Comparison of ENCODE assay signal across 7 mouse cellular contexts in the genomic region with DNA sequence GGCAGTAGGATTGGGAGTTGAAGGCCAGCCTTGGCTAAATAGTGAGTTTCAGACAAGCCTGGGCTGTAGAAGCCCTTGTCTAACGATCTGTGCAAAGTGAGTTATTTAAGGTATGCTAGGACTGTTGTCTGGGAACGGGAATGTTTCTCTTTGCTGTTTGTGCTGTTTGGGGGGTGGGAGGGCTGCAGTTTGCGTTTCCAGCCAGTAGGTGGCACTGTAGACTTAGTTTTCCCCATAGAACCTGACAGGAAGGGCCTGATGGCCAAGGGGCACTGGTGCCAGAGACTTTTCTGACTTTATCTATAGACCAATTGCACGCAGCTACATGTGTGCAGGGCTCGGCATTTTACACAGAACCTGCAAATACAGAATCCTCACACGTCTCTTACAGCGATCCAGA. TPM values are rescaled to one million over a fixed set of nuclear protein-coding genes. Genes with fewer than 3 reads are reported as not detected.
DNase-seq lines count a peak whose midpoint lies in the region; ATAC-seq and TF ChIP-seq lines count a peak whose summit lies in the region.

No protein-coding gene starts in this region.

- 0 out of 2 replicates have a peak, but pooled peaks cover 3% of the 10 kb centered on the region for H3K27me3 ChIP-seq in liver, embryonic 12.5 days (replicated peaks)

- no peaks in the 10 kb centered on the region for H3K4me1 ChIP-seq in bone marrow, adult 2 months (ENCODE audit: control insufficient read depth, insufficient read depth, low read length)
- H3K4me1 ChIP-seq in liver, embryonic 12.5 days = peaks cover 10% of the 10 kb centered on the region

- no peaks in the 10 kb centered on the region for H3K9me3 ChIP-seq in liver, embryonic 12.5 days (replicated peaks)

- 27% methylated on average over 7 of the region's 7 CpGs for WGBS in bone marrow, adult 2 months
- WGBS in liver, embryonic 12.5 days (ENCODE audit: insufficient replicate concordance) = 25% methylated on average over 7 of the region's 7 CpGs

- ATAC-seq in liver, embryonic 12.5 days = peak; percentile 11; the same call in 1 of the 2 replicates

- DNase-seq in urinary bladder, postnatal 25 days (ENCODE audit: low spot score) = peak; percentile 59
- DNase-seq in urinary bladder, postnatal 10 days (ENCODE audit: low spot score) = no peak
- DNase-seq in frontal cortex, postnatal 36 days (ENCODE audit: low spot score in 2 of 2) = peak; percentile 60 to 63
- peak; percentile 48 for DNase-seq in kidney, adult 11 months
- peak; percentile 59 for DNase-seq in ovary, postnatal 36 days (ENCODE audit: low spot score)

- no peak overlapping the region for H3K4me2 ChIP-seq in liver, embryonic 12.5 days

- no peak overlapping the region for H3K9ac ChIP-seq in liver, embryonic 12.5 days

- H3K36me3 ChIP-seq in liver, embryonic 12.5 days = peaks cover 57% of the 10 kb centered on the region

- no peak overlapping the region for H3K4me3 ChIP-seq in bone marrow, adult 2 months (replicated peaks; ENCODE audit: control insufficient read depth, low read depth, low read length)
- H3K4me3 ChIP-seq in liver, embryonic 12.5 days = no peak overlapping the region

- no peak overlapping the region for H3K27ac ChIP-seq in bone marrow, adult 2 months (ENCODE audit: control insufficient read depth, insufficient read depth, low read depth, low read length, poor library complexity)
- no peak overlapping the region for H3K27ac ChIP-seq in liver, embryonic 12.5 days

- TF ChIP-seq POLR2A in bone marrow, adult 2 months (IDR thresholded peaks at IDR 0.05; ENCODE audit: borderline replicate concordance, control insufficient read depth, low read depth, low read length) = no peak

- peak; percentile 93 for TF ChIP-seq CTCF in bone marrow, adult 2 months (IDR thresholded peaks at IDR 0.05; ENCODE audit: control insufficient read depth, insufficient read depth, low read length)

RNA-seq across cellular contexts. Expression of a gene that starts 8.4 kb away (rescaled TPM):
- 10.5 and 15.9 TPM in 2 replicates for polyA plus RNA-seq in bone marrow, adult 2 months (2011; ENCODE audit: insufficient read depth, insufficient read length, low replicate concordance, missing spikeins)
- polyA plus RNA-seq in liver, embryonic 12.5 days (2016; fragmentation: Nextera tagmentation; extraction: Ambion mirVana) = 15.2 and 16.2 TPM in 2 replicates

RNA-seq across cellular contexts. Expression of a gene that starts 9.4 kb away (rescaled TPM):
- polyA plus RNA-seq in bone marrow, adult 2 months (2011; ENCODE audit: insufficient read depth, insufficient read length, low replicate concordance, missing spikeins) = 10.3 and 19.0 TPM in 2 replicates
- polyA plus RNA-seq in liver, embryonic 12.5 days (2016; fragmentation: Nextera tagmentation; extraction: Ambion mirVana) = 0.21 and 0.81 TPM in 2 replicates

RNA-seq across cellular contexts. Expression of a gene that starts 18.0 kb away (rescaled TPM):
- 3.8 and 12.2 TPM in 2 replicates for polyA plus RNA-seq in bone marrow, adult 2 months (2011; ENCODE audit: insufficient read depth, insufficient read length, low replicate concordance, missing spikeins)
- 7.8 and 8.9 TPM in 2 replicates for polyA plus RNA-seq in liver, embryonic 12.5 days (2016; fragmentation: Nextera tagmentation; extraction: Ambion mirVana)

RNA-seq across cellular contexts. Expression of a gene that starts 39.4 kb away (rescaled TPM):
- polyA plus RNA-seq in bone marrow, adult 2 months (2011; ENCODE audit: insufficient read depth, insufficient read length, low replicate concordance, missing spikeins) = not detected in 2 replicates
- 0.56 and 0.77 TPM in 2 replicates for polyA plus RNA-seq in liver, embryonic 12.5 days (2016; fragmentation: Nextera tagmentation; extraction: Ambion mirVana)

RNA-seq across cellular contexts. Expression of a gene that starts 46.8 kb away (rescaled TPM):
- polyA plus RNA-seq in bone marrow, adult 2 months (2011; ENCODE audit: insufficient read depth, insufficient read length, low replicate concordance, missing spikeins) = 84.4 and 84.5 TPM in 2 replicates
- 285 and 299 TPM in 2 replicates for polyA plus RNA-seq in liver, embryonic 12.5 days (2016; fragmentation: Nextera tagmentation; extraction: Ambion mirVana)
